Mouse (Mus musculus) v-Abl transformed pro-B cells (cell line): ENCODE measurements at regions not wholly inside any gene's neighbourhood (a gene's known extent, or its start where the extent isn't known, plus 50 kb on each side); places are given as distances from the start of the nearest gene placed in this dataset.
"Not testable (repeated sequence)": the region's sequence is repeated elsewhere in the genome, so short reads cannot be mapped to it uniquely, and the experiment has no call there.

Experiments used
- in situ Hi-C, 2 experiments: fragments of 400-800 bp; cut with MboI; formaldehyde crosslinking; loops; one replicate each; pipeline ENCODE4 v1.15.1; 2025; ENCODE audit not compliant: unreplicated experiment in 2 of 2

- in situ Hi-C loops, result no loop called here
Measured at GRCm38 (mm10) chr3:20892916-20893430, 526.0 kb upstream of the Agtr1b start.

GRCm38 (mm10) chr3:20864241-20864640, 497.3 kb upstream of the Agtr1b start:
- in situ Hi-C loops, result no loop called here

GRCm38 (mm10) chr3:20831038-20831437, 464.1 kb upstream of the Agtr1b start:
- in situ Hi-C loops, result loop anchor here in 1 of 2 experiments (25.0 kb wide), 1 partner anchor 1356 kb away; no protein-coding TSS in a partner anchor

- in situ Hi-C loops, result loop anchor here (5.0 to 25.0 kb wide), 3 partner anchors 48 to 1358 kb away; no protein-coding TSS in a partner anchor
Measured at GRCm38 (mm10) chr3:20829391-20829790, 462.4 kb upstream of the Agtr1b start.

- in situ Hi-C loops, result loop anchor here (5.0 to 25.0 kb wide), 3 partner anchors 48 to 1358 kb away; no protein-coding TSS in a partner anchor
Measured at GRCm38 (mm10) chr3:20828811-20829210, 461.8 kb upstream of the Agtr1b start.

- in situ Hi-C loops, result loop anchor here (5.0 to 25.0 kb wide), 3 partner anchors 52 to 1362 kb away; no protein-coding TSS in a partner anchor
Measured at GRCm38 (mm10) chr3:20825661-20826334, 458.8 kb upstream of the Agtr1b start.

- in situ Hi-C loops, result loop anchor here in 1 of 2 experiments (10.0 kb wide), 1 partner anchor 1133 kb away; no protein-coding TSS in a partner anchor
Measured at GRCm38 (mm10) chr3:20822226-20822625, 455.2 kb upstream of the Agtr1b start.

GRCm38 (mm10) chr3:20821712-20822111, 454.7 kb upstream of the Agtr1b start:
- in situ Hi-C loops, result loop anchor here in 1 of 2 experiments (10.0 kb wide), 1 partner anchor 1133 kb away; no protein-coding TSS in a partner anchor

GRCm38 (mm10) chr3:20820047-20820446, 453.1 kb upstream of the Agtr1b start:
- in situ Hi-C loops, result loop anchor here in 1 of 2 experiments (10.0 kb wide), 1 partner anchor 1135 kb away; no protein-coding TSS in a partner anchor

GRCm38 (mm10) chr3:20819586-20819985, 452.6 kb upstream of the Agtr1b start:
- in situ Hi-C loops, result no loop called here

- in situ Hi-C loops, result no loop called here
Measured at GRCm38 (mm10) chr3:20816613-20817012, 449.6 kb upstream of the Agtr1b start.

- in situ Hi-C loops, result no loop called here
Measured at GRCm38 (mm10) chr3:20794256-20794655, 427.3 kb upstream of the Agtr1b start.

- in situ Hi-C loops, result no loop called here
Measured at GRCm38 (mm10) chr3:20792503-20792902, 425.5 kb upstream of the Agtr1b start.

GRCm38 (mm10) chr3:20777883-20778282, 410.9 kb upstream of the Agtr1b start:
- in situ Hi-C loops, result no loop called here

- in situ Hi-C loops, result no loop called here
Measured at GRCm38 (mm10) chr3:20776964-20777304, 410.0 kb upstream of the Agtr1b start.

GRCm38 (mm10) chr3:20776128-20776963, 409.4 kb upstream of the Agtr1b start:
- in situ Hi-C loops, result no loop called here

- in situ Hi-C loops, result no loop called here
Measured at GRCm38 (mm10) chr3:20734302-20734701, 367.3 kb upstream of the Agtr1b start.

GRCm38 (mm10) chr3:20732005-20732404, 365.0 kb upstream of the Agtr1b start:
- in situ Hi-C loops, result no loop called here

GRCm38 (mm10) chr3:20730481-20730880, 363.5 kb upstream of the Agtr1b start:
- in situ Hi-C loops, result no loop called here

GRCm38 (mm10) chr3:20729776-20730175, 362.8 kb upstream of the Agtr1b start:
- in situ Hi-C loops, result not testable (repeated sequence)

GRCm38 (mm10) chr3:20714671-20715070, 347.7 kb upstream of the Agtr1b start:
- in situ Hi-C loops, result no loop called here
